Mouse (Mus musculus) ES-Bruce4 (cell line): ENCODE results near the gene Vamp9.

Source experiments
- CTCF ChIP-seq: IDR thresholded peaks from one replicate; pipeline ENCODE4 v1.8.1; 2011; ENCODE audit warnings: low read depth, low read length
- EP300 ChIP-seq: IDR thresholded peaks from 2 replicates; pipeline ENCODE4 v1.6.1; 2011; ENCODE audit warnings: low read depth, low read length; ENCODE audit not compliant: insufficient read depth

DNA sequence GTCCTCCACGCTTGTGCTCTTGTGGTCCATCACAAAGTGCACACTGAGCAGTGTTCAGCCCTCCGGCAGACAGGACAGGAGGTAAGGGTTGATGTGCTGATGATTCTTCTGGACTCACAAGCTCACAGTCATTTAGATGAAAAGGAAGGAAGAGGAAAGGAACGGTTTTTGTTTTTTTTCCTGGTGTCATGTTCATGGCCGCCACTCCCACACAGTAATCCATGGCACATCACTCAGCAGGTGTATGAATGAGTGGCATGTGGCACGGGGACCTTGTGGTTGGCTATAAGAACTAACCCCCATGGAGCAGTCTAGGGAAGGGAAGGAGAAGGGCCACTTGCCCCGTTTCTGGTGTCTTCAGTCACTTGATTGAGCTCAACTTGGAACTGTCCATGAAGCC is 44.2 kb upstream of the Vamp9 start:
- TF ChIP-seq CTCF (no peak), EP300 (no peak)
